Mouse (Mus musculus): Measurements from ENCODE around the gene St3gal2.

- no peak for TF ChIP-seq CTCF (IDR thresholded peaks at IDR 0.05)
- no peak for TF ChIP-seq POLR2A (IDR thresholded peaks at IDR 0.05; ENCODE audit: insufficient read depth, low read depth, low read length)
These were observed 26.8 kb upstream of the St3gal2 start for GRCm38 (mm10) chr8:110892913-110893312.
